Mouse (Mus musculus) layer of hippocampus, adult 8-10 months (tissue): Measurements from ENCODE around the gene Tbc1d22a. TPM values are rescaled to one million over a fixed set of nuclear protein-coding genes. Genes with fewer than 3 reads are reported as not detected.

Experiments used
- DNase-seq, 2 experiments: peaks; one replicate each; pipeline ENCODE4 v3.0.0; 2022; ENCODE audit warnings: low spot score in 2 of 2
- total RNA-seq, 4 experiments: library from RNA; stranded (reverse); gene quantifications; 2 replicates each; pipeline ENCODE4 v1.2.4; 2022

Tbc1d22a gene
- total RNA-seq, 4 experiments from 2014 or later = 28.8 to 37.3 (median 34.8) TPM

DNA sequence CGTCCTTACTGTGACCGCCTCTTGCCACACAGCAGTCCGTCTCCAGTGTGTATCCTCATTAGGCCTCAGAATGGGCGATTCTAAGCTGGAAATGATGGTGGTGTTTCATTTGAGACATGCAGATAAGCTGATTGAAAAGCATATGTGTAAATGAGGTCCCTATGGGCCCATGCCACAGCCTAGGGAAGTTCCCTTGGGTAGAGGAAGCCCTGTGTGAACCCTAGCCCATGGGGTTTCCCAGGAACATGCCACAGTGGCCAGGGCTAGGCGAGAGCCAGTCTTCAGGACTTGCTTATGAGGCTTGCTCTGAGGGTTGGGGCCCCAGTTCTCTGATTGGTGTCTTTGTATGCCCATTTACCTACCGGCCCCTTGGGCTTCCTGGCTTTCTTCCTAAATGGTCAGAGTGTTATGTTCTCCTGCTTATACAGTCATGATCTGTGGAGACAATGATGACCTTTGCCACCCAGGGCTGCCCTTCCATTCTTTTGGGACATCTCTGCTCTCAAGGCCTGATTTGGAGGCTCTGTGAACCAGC lies 161.7 kb downstream of the Tbc1d22a start:
- DNase-seq = no peak

GRCm38 (mm10) chr15:86383278-86383677 lies 169.0 kb downstream of the Tbc1d22a start:
- DNase-seq = no peak

DNA sequence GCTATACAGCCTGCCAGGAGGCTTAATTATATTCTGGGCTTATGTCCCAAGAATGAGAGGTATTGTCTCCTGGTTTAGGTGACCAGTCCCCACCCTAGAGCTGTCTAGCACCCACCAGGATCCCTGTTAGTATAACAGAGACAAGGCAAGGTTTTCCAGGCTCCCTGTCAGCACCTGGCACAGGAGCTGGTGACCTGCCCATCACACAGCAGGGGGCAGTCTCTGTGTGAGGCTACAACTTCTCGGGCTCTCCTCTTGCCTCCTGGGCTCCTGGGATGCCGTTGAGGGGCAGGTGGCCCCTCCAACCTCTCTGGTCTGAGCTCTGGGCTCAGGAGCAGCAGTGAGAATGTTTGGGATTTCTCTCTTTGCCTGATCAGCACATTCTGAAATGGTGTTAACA lies 171.2 kb downstream of the Tbc1d22a start:
- DNase-seq = no peak

- DNase-seq = no peak
These were observed 172.1 kb downstream of the Tbc1d22a start for GRCm38 (mm10) chr15:86386325-86386724.

- DNase-seq = no peak
These were observed 174.3 kb downstream of the Tbc1d22a start for GRCm38 (mm10) chr15:86388597-86388996.

DNA sequence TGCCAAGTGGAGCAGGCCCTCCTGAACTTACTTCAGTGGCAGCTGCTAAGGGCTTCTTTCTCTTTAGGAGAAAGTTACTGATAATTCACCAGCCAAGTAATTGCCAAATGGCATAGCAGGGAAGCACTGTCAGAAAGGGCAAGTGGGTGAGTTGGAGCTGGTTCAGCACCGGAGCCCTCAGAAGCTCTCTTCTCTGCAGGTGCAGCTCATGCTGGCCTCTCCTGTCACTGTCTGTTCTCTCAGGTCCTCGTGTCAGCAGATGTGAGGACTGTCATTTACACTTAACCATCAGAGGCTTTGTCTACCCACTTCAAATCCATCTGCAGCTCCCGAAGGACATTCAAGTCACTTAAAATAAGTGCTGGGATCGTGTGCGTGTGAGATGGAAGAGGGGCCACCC lies 190.6 kb downstream of the Tbc1d22a start:
- no peak for DNase-seq

- peak; percentile 28 to 36 for DNase-seq
These were observed 191.3 kb downstream of the Tbc1d22a start for GRCm38 (mm10) chr15:86405527-86405926.

DNA sequence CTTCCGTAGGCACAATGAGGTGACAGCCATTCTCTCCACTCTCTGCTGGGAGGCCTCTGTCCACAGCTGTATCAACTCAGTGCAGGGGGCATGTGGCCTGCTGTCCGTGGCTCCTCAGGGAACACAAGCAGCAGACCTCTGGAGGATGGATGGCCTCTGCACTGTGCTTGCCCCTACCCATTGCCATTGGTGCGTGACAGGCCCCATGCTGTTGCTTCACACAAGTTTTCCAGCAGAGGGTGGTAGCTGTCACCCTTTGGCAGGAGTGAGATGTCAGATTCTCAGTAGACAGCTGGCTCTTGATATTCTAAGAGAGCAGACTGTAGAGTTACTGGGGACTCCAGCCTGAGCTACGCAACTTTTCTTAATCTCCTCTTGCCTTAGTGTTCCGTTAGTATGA lies 195.1 kb downstream of the Tbc1d22a start:
- no peak for DNase-seq

GRCm38 (mm10) chr15:86411532-86412080 lies 197.3 kb downstream of the Tbc1d22a start:
- no peak for DNase-seq

GRCm38 (mm10) chr15:86415951-86416350 lies 201.7 kb downstream of the Tbc1d22a start:
- no peak for DNase-seq

DNA sequence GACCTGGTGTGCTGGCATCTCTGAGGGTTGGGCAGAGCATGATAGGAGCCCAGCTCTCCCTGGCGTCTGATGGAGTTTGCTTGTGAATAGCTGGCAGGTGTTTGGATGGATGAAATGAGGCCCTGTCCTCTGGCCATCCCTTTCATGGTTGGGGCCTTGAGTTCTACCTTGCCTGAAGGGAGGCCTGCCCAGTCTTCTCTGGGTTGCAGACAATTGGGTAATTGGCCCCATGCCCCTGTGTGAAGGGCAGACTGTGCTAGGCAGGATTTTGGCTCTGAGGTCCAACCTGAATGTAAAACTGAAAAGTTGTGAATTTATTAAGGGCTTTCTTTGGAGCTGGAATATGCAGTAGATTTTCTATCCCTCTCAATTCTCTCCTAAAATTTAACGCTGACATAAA lies 204.2 kb downstream of the Tbc1d22a start:
- DNase-seq = no peak

DNA sequence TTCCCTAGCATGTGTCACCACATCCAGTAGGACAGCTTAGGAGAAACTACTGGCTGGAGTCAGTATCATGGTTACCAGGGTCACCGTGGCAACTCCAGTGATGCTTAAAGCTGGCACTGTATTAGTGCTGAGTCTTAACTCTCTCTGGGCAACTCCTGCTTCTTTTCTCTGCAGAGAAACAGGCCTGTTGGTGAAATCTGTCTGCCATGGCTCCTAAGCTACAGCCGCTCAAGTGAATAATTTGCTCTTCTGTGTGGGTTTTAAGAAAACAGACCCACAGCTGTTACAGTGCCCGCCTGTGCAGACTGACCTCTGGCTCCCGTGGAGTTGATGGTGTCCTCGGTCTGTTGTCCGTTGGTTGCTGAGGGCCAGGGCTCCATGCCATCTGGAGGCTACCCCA lies 205.4 kb downstream of the Tbc1d22a start:
- DNase-seq = peak; percentile 39 to 63

DNA sequence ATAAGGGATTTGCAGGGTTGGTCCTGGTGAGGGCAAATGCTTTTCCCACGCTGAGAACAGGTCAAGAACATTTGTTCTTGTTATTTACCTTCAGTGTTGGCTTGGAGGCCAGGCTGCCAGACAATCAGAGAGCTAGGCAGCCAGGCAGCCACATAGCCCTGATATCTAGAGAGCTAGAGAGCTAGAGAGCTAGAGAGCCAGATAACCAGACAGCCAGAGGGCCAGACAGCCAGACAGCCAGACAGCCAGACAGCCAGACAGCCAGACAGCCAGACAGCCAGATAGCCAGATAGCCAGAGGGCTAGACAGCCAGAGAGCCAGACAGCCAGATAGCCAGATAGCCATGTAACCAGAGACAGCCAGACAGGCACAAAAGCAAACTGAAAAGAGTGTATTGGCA lies 208.6 kb downstream of the Tbc1d22a start:
- no peak for DNase-seq

DNA sequence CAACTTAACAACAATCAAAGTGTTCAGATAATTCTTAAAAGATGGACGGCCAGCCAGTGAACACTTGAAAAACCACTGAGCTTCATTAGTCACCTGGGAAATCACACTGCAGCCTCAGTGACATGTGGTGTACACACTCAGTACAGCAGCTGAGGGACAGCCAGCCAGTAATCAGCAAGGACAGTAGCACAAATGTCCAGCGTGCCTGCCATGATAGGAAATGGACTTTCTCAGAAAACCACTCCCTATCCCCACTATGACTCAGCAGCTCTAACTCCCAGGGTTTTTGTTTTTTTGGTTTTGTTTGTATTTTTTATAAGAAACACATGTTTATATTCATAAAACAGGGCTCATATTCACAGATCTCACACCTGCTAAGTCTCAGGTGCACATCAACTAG lies 209.6 kb downstream of the Tbc1d22a start:
- DNase-seq = no peak

GRCm38 (mm10) chr15:86424971-86425370 lies 210.7 kb downstream of the Tbc1d22a start:
- DNase-seq = no peak

GRCm38 (mm10) chr15:86426364-86427000 lies 212.2 kb downstream of the Tbc1d22a start:
- DNase-seq = no peak

DNA sequence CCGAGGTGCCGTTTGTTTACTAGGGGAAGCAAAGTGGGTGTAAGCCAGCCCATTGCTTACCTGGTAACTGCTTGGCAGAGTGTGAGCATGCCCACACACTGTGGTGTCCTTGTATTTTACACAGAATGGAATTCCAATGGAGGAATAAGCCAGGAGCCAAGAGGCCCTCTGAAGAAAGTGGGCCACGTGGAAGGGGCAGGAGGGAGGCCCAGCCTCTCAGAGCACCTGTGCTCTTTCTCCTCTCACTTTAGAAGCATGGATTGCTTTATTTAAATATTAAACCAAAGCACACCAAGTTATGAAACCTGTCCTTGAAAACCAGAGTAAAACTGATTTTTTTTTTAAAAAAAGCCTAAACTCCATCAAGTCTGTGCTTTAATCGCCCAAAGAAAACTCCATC lies 213.2 kb downstream of the Tbc1d22a start:
- no peak for DNase-seq

GRCm38 (mm10) chr15:86428496-86428895 lies 214.2 kb downstream of the Tbc1d22a start:
- no peak for DNase-seq

DNA sequence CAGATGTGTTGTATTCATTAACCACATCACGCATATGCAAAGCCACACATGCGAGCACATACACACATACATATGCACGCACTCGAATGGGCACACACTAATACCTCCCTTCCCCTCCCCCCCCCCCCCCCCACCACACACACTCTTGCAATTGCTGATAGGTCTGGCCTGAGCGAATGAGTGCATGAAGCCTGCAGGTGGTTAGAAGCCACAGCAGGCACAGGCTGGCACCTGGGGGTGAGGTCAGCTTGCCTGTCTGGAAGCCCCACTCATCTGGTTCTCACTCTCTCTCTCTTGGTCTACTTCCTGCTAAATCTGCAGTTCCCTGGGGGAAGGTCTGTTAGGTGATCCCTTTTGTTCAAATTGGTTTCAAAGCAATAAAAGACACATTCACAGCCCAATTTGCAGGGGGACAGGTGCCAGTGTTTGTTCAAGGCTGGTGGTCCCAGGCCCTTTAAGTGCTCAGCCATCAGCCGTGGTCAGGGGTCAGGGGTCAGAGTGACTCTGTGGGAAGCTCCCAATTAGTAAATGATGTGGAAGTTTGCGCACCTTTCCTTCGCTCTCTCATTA lies 215.6 kb downstream of the Tbc1d22a start:
- DNase-seq = no peak

DNA sequence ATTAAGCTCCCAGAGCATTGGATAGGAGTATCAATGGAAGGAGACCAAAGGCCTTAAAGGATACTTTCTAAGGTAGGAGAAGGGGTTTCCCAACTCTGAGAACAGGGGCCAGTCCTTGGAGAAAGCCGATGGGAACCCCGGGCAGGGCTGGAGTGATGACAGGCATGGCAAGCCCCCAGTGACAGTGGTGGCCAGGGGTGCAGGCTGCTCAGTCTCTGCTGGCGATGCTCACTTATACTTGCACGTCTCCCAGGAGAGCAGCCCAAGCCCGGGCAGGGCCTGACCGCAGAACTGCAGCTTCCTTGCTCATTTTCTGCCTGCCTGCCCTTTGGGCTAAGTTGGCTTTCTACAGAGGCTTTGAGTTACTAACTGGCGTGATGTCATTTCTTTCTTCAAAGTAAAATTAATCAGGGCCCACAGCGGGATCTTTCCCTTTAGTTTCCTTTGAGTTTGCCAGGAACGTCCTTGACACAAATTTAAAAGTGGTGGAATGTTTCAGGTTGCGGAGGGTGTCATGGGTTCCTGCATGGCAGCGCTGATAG lies 217.4 kb downstream of the Tbc1d22a start:
- DNase-seq = no peak

DNA sequence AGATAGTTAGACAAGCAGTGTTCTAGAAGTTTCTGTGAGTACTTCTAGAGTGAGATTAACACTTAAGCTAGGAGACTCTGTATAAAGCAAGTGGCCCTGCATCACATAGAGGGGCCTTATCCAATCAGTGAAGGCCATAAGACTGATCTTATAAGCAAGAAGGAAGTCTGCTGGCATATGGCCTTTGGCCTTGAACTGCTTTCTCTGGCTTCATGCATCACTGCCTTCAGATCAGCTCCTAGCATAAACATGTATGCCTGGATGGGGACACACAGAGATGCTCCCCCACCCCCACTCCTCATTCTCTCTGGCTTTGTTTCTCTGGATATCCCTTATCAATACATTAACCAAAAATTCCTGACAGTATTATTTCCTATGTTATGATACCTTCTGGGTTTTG lies 218.5 kb downstream of the Tbc1d22a start:
- DNase-seq = no peak

- no peak for DNase-seq
These were observed 219.1 kb downstream of the Tbc1d22a start for GRCm38 (mm10) chr15:86433378-86433777.

GRCm38 (mm10) chr15:86434241-86434640 lies 220.0 kb downstream of the Tbc1d22a start:
- DNase-seq = no peak
